Mouse (Mus musculus) kidney, embryonic 16.5 days (tissue): ENCODE measurements around the gene Vps13d. TPM values are rescaled to one million over a fixed set of nuclear protein-coding genes. Genes with fewer than 3 reads are reported as not detected.
A peak's percentile ranks its signal among the peaks of the same experiment; 100 is the strongest.
"Not testable (repeated sequence)": the region's sequence is repeated elsewhere in the genome, so short reads cannot be mapped to it uniquely, and the experiment has no call there.

Source experiments
- ATAC-seq: fragments of 200-750 bp; cut with Nextera tagmentation; 2 replicates; pipeline ENCODE4 v1.8.0; 2017; ENCODE audit warnings: moderate TSS enrichment; ENCODE audit not compliant: low FRiP score, low TSS enrichment
- H3K27ac ChIP-seq: fragments of 300-500 bp; sonication (generic); 2 replicates; pipeline ENCODE4 v1.5.1; 2014; ENCODE audit warnings: low read length
- H3K27me3 ChIP-seq: fragments of 300-500 bp; sonication (generic); 2 replicates; pipeline ENCODE4 v1.6.1; 2014; ENCODE audit warnings: low read length, control low read depth, mixed read lengths; ENCODE audit not compliant: insufficient read depth
- H3K36me3 ChIP-seq: fragments of 300-500 bp; sonication (generic); 2 replicates; pipeline ENCODE4 v1.6.1; 2014; ENCODE audit warnings: low read length, control low read depth, mixed read lengths; ENCODE audit not compliant: insufficient read depth
- H3K4me1 ChIP-seq: fragments of 300-500 bp; sonication (generic); 2 replicates; pipeline ENCODE4 v1.6.1; 2014; ENCODE audit warnings: low read length, control low read depth, mixed read lengths; ENCODE audit not compliant: insufficient read depth
- H3K4me2 ChIP-seq: fragments of 300-500 bp; sonication (generic); replicated peaks from 2 replicates; pipeline ENCODE4 v1.6.1; 2014; ENCODE audit warnings: low read depth, low read length
- H3K4me3 ChIP-seq: fragments of 300-500 bp; sonication (generic); 2 replicates; pipeline ENCODE4 v1.5.1; 2014; ENCODE audit warnings: mild to moderate bottlenecking, low read length
- H3K9ac ChIP-seq: fragments of 300-500 bp; sonication (generic); replicated peaks from 2 replicates; pipeline ENCODE4 v1.6.1; 2014; ENCODE audit warnings: low read length
- H3K9me3 ChIP-seq: fragments of 300-500 bp; sonication (generic); 2 replicates; pipeline ENCODE4 v1.6.1; 2016; ENCODE audit warnings: low read length, control low read depth
- WGBS: fragments of 180-500 bp; shearing (Covaris S2); extraction: QIAGEN DNeasy Blood & Tissue Kit; methylation state at CpG from one replicate; pipeline ENCODE4 v1.1.7; 2014; 5-methylcytosine and 5-hydroxymethylcytosine counted together
- polyA plus RNA-seq: library from polyadenylated mRNA; unstranded; fragments of >200 nt; fragmentation: Nextera tagmentation; extraction: Ambion mirVana; gene quantifications from 2 replicates; pipeline ENCODE4 v1.2.1, GENCODE M21; 2015

Gene Vps13d
- polyA plus RNA-seq, 1 experiment from 2014 or later: 10.6 TPM

DNA sequence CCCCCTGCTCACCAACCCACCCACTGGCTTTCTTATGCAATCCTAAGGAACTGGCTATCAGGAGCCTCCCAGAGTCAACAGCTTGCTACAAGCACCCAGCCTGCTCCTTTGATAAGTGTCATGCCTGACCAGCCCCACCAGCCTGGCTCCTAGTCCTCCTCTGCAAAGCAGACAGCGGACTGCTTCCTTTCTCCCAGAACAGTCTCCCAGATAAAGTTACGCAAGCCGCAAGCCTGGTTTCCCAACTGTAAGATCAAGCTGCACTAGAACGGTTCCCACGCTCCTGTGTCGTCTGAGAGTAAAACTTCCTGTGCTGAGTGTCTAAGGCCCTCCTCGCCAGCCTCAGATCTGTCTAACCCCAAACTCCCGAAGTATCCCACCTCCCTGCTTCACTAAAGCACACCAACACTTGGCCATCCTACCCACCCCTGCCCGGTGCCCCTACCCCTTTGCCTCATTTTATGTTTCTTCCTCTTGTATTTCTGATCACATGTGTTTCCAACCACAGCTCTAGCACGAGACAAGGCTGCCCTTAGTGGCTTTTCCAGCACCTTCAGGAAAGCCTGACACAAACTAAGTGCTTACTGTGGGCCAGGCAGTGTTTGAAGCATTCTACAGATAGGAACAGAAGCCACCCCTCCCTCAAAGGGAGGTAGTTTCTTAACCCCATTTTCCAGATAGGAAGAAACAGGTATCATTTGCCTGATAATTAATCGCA is 5.3 kb upstream of the Vps13d start:
- Histone ChIP-seq H3K36me3 (no peaks in the 10 kb centered on the region), H3K9me3 (no peaks in the 10 kb centered on the region), H3K27ac (0 out of 2 replicates have a peak overlapping the region, but pooled peaks have one; percentile 25), H3K4me1 (peaks cover 9% of the 10 kb centered on the region), H3K27me3 (no peaks in the 10 kb centered on the region), H3K9ac (no peak overlapping the region; the same call in 1 of the 2 replicates), H3K4me3 (no peak overlapping the region), H3K4me2 (peak overlapping the region; percentile 26)
- WGBS: 16% methylated on average over 11 of the region's 11 CpGs
- peak; percentile 76 for ATAC-seq

DNA sequence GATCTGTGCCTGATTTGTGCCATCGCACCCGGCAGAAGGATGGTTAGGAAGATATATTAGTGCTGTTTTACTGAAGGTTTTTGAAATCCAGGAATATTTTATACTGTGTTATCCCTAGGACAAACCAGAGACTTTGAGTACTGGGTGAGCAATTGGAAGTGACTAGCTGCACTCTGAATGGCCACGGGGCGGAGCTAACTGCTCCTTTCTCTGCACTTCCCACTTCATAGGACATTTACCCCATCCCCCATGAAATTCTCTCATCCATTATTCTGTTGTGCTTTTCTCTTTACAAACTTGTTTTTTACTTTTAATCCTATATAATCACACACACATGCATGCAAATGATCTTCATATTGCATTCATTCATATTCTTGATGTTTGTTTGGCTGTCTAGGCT is 1.8 kb upstream of the Vps13d start:
- ATAC-seq: no peak
- H3K9ac ChIP-seq: no peak overlapping the region
- peaks cover 24% of the 10 kb centered on the region for H3K4me1 ChIP-seq
- H3K36me3 ChIP-seq: no peaks in the 10 kb centered on the region
- 80% methylated on average over 4 of the region's 4 CpGs for WGBS
- H3K4me2 ChIP-seq: no peak overlapping the region
- no peak overlapping the region for H3K4me3 ChIP-seq
- H3K27ac ChIP-seq: no peak overlapping the region
- no peaks in the 10 kb centered on the region for H3K9me3 ChIP-seq
- H3K27me3 ChIP-seq: no peaks in the 10 kb centered on the region

DNA sequence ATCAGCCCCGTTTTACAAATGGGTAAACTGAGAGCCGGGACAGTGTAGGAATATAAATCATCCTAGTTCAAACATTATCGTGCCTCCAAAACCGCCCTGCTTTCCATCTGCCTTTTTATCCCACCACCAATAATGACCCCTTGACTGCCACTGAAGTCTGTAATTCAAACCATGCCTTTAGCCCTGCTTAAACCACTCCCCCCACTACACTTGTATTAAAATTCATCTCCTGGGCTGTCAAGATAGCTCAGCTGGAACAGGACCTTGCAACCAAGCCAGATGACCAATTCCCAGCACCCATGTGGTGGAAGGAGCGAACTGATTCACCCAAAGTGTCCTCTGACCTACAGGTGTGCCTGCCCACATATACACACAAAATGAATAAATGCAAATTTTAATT is 367 bp upstream of the Vps13d start:
- 0 out of 2 replicates have a peak overlapping the region, but pooled peaks have one; percentile 19 for H3K4me2 ChIP-seq
- no peak overlapping the region for H3K9ac ChIP-seq
- H3K27me3 ChIP-seq: no peaks in the 10 kb centered on the region
- H3K4me3 ChIP-seq: peak overlapping the region; percentile 83; the same call in 1 of the 2 replicates
- ATAC-seq: peak; percentile 46
- H3K4me1 ChIP-seq: peaks cover 19% of the 10 kb centered on the region
- H3K36me3 ChIP-seq: peaks cover 1% of the 10 kb centered on the region; the same call in 1 of the 2 replicates
- H3K27ac ChIP-seq: no peak overlapping the region
- 20% methylated on average over 5 of the region's 5 CpGs for WGBS
- no peaks in the 10 kb centered on the region for H3K9me3 ChIP-seq

- Histone ChIP-seq H3K9ac (peak overlapping the region; percentile 88), H3K27ac (peak overlapping the region; percentile 74; the same call in 1 of the 2 replicates), H3K4me1 (peaks cover 15% of the 10 kb centered on the region), H3K27me3 (no peaks in the 10 kb centered on the region), H3K4me3 (peak overlapping the region; percentile 83), H3K36me3 (peaks cover 3% of the 10 kb centered on the region; the same call in 1 of the 2 replicates), H3K9me3 (no peaks in the 10 kb centered on the region), H3K4me2 (peak overlapping the region; percentile 93)
- ATAC-seq: peak; percentile 56
- under 1% methylated on average over 10 of the region's 10 CpGs for WGBS
Observed at GRCm38 (mm10) chr4:145193991-145194511, 754 bp downstream of the Vps13d start.

GRCm38 (mm10) chr4:145193406-145193805 is 1.4 kb downstream of the Vps13d start:
- H3K27ac ChIP-seq: no peak overlapping the region
- H3K4me1 ChIP-seq: peaks cover 15% of the 10 kb centered on the region
- ATAC-seq: no peak
- H3K4me2 ChIP-seq: peak overlapping the region; percentile 93
- H3K27me3 ChIP-seq: no peaks in the 10 kb centered on the region
- H3K4me3 ChIP-seq: peak overlapping the region; percentile 83
- H3K9ac ChIP-seq: peak overlapping the region; percentile 88; the same call in 1 of the 2 replicates
- H3K36me3 ChIP-seq: peaks cover 9% of the 10 kb centered on the region
- WGBS: 26% methylated on average over 3 of the region's 3 CpGs
- H3K9me3 ChIP-seq: no peaks in the 10 kb centered on the region

DNA sequence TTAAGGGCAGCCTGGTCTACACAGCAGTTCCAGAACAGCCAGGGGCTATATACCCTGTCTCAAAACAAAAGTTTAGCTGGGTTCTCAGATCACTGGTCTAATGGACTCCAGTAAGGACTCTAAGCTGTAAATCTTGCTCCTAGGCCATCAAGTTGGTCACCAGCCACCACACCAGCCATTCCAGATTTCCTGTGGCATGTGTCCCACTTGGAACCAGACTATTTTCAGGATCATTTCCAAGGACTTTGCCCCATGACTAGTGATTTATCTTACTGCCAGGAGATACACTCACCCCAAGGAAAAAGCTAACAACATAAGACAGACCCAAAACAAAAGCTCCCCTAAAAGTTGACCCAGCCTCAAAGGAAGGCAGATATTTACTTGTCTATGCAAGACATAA is 2.1 kb downstream of the Vps13d start:
- Histone ChIP-seq H3K27me3 (no peaks in the 10 kb centered on the region), H3K4me3 (no peak overlapping the region), H3K4me2 (no peak overlapping the region), H3K27ac (no peak overlapping the region), H3K9ac (no peak overlapping the region), H3K9me3 (no peaks in the 10 kb centered on the region), H3K36me3 (peaks cover 9% of the 10 kb centered on the region), H3K4me1 (peaks cover 15% of the 10 kb centered on the region)
- ATAC-seq: no peak

DNA sequence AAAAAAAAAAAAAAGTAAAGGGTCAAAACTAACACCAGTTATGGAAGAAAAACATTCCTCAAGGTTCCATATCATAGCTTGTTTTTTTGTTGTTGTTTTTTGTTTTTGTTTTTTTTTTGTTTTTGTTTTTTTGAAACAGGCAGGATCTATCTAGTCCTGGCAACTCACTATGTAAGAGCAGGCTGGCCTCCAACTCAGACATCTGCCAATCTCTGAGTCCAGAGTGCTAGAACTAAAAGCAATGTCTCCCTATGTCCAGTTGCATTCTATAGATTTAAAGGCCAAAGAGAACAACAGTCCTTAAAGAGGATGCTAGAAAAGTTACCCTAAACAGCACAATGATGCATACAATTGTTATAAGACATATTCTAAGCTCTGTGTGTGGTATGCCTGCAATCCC is 6.2 kb downstream of the Vps13d start:
- Histone ChIP-seq H3K36me3 (peaks cover 35% of the 10 kb centered on the region), H3K4me3 (no peak overlapping the region), H3K27ac (no peak overlapping the region), H3K9ac (no peak overlapping the region), H3K4me2 (no peak overlapping the region), H3K27me3 (no peaks in the 10 kb centered on the region), H3K9me3 (no peaks in the 10 kb centered on the region), H3K4me1 (peaks cover 11% of the 10 kb centered on the region)
- no peak for ATAC-seq

DNA sequence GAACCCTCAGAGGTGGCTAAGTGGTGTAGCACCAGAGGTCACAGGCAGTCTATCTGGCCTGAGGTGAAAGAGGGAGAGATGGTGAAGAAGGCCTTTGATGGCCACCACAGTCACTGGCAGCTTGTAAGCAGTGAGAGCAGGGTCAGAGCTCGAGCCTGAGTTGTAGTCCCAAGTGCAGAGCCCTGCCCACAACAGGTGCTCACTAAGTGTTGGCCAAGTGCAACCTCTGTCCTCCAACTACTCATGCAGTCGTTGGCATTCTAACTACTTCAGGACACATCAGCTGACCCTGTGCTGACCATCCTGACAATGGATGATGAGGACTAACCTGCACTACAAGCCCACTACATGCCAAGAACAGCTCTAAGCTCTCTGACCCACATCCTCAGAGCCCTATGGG is 7.2 kb downstream of the Vps13d start:
- Histone ChIP-seq H3K4me1 (peaks cover 2% of the 10 kb centered on the region), H3K4me2 (no peak overlapping the region), H3K36me3 (peaks cover 37% of the 10 kb centered on the region), H3K27me3 (no peaks in the 10 kb centered on the region), H3K9me3 (no peaks in the 10 kb centered on the region), H3K27ac (no peak overlapping the region), H3K4me3 (no peak overlapping the region), H3K9ac (no peak overlapping the region)
- 78% methylated on average over 2 of the region's 2 CpGs for WGBS
- no peak; the same call in 1 of the 2 replicates for ATAC-seq

GRCm38 (mm10) chr4:145178918-145179549 is 15.8 kb downstream of the Vps13d start:
- no peaks in the 10 kb centered on the region for H3K27me3 ChIP-seq
- H3K4me2 ChIP-seq: no peak overlapping the region
- H3K9me3 ChIP-seq: no peaks in the 10 kb centered on the region
- 96% methylated on average over 5 of the region's 5 CpGs for WGBS
- no peak overlapping the region for H3K4me3 ChIP-seq
- H3K36me3 ChIP-seq: peaks cover 44% of the 10 kb centered on the region
- H3K4me1 ChIP-seq: no peaks in the 10 kb centered on the region
- ATAC-seq: no peak
- H3K9ac ChIP-seq: no peak overlapping the region
- H3K27ac ChIP-seq: no peak overlapping the region

DNA sequence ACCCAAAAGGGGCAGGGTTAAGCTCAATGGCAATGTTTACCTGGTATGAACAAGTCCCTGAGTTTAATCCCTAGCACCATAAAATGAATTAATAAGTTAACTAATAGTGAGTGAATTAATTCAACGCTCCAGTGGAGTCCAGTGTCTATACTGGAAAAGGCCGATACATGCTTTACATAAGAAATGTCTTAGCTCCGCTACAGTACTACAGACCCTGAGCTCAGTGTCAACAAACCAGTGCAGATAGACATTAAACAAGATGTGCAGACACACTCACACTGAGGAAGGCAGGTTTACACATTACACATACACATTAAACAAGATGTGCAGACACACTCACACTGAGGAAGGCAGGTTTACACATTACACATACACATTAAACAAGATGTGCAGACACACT is 29.3 kb downstream of the Vps13d start:
- not testable (repeated sequence) for H3K9me3 ChIP-seq, H3K4me1 ChIP-seq, H3K4me3 ChIP-seq, H3K9ac ChIP-seq, H3K27me3 ChIP-seq, H3K27ac ChIP-seq, H3K4me2 ChIP-seq
- H3K36me3 ChIP-seq: peaks cover 68% of the 10 kb centered on the region
- peak; percentile 83 for ATAC-seq
- 69% methylated on average over 3 of the region's 3 CpGs for WGBS
